Mouse (Mus musculus) forebrain, embryonic 14.5 days (tissue): ENCODE results near the gene Ugt1a6a. TPM values are rescaled to one million over a fixed set of nuclear protein-coding genes. Genes with fewer than 3 reads are reported as not detected.

Source experiments
- ATAC-seq: fragments of 200-750 bp; cut with Nextera tagmentation; 2 replicates; pipeline ENCODE4 v1.8.0; 2017; ENCODE audit warnings: mild to moderate bottlenecking, moderate library complexity
- DNase-seq: peaks from one replicate; pipeline ENCODE4 v3.0.0-alpha.2; 2015; ENCODE audit warnings: low spot score
- H3K27ac ChIP-seq: fragments of 300-500 bp; sonication (generic); 2 replicates; pipeline ENCODE4 v1.5.1; 2014; ENCODE audit warnings: low read depth, mild to moderate bottlenecking, control low read depth, low read length, moderate library complexity
- H3K27me3 ChIP-seq: fragments of 300-500 bp; sonication (generic); replicated peaks from 2 replicates; pipeline ENCODE4 v1.6.1; 2014; ENCODE audit warnings: low read length, control low read depth, mixed read lengths; ENCODE audit not compliant: control insufficient read depth, insufficient read depth
- H3K36me3 ChIP-seq: fragments of 300-500 bp; sonication (generic); 2 replicates; pipeline ENCODE4 v1.6.1; 2014; ENCODE audit warnings: low read length, control low read depth; ENCODE audit not compliant: control insufficient read depth, insufficient read depth
- H3K4me1 ChIP-seq: fragments of 300-500 bp; sonication (generic); 2 replicates; pipeline ENCODE4 v1.6.1; 2014; ENCODE audit warnings: antibody characterized with exemption, low read length, control low read depth; ENCODE audit not compliant: control insufficient read depth, insufficient read depth
- H3K4me2 ChIP-seq: fragments of 300-500 bp; sonication (generic); 2 replicates; pipeline ENCODE4 v1.6.1; 2014; ENCODE audit warnings: mild to moderate bottlenecking, control low read depth, low read length
- H3K4me3 ChIP-seq: fragments of 300-500 bp; sonication (generic); 2 replicates; pipeline ENCODE4 v1.5.1; 2014; ENCODE audit warnings: low read depth, low read length, control low read depth
- H3K9ac ChIP-seq: fragments of 300-500 bp; sonication (generic); 2 replicates; pipeline ENCODE4 v1.6.1; 2014; ENCODE audit warnings: mild to moderate bottlenecking, low read length, control low read depth, moderate library complexity
- H3K9me3 ChIP-seq: fragments of 300-500 bp; sonication (generic); replicated peaks from 2 replicates; pipeline ENCODE4 v1.6.1; 2016; ENCODE audit warnings: low read length, control low read depth, mixed read lengths; ENCODE audit not compliant: control insufficient read depth
- WGBS: fragments of 180-500 bp; shearing (Covaris S2); extraction: QIAGEN DNeasy Blood & Tissue Kit; methylation state at CpG from one replicate; pipeline ENCODE4 v1.1.7; 2014; 5-methylcytosine and 5-hydroxymethylcytosine counted together
- polyA plus RNA-seq: library from polyadenylated mRNA; unstranded; fragments of >200 nt; fragmentation: Nextera tagmentation; extraction: Ambion mirVana; gene quantifications from 2 replicates; pipeline ENCODE4 v1.2.1, GENCODE M21; 2014

Ugt1a6a gene
- polyA plus RNA-seq, 1 experiment from 2014 or later, result 2.3 TPM

DNA sequence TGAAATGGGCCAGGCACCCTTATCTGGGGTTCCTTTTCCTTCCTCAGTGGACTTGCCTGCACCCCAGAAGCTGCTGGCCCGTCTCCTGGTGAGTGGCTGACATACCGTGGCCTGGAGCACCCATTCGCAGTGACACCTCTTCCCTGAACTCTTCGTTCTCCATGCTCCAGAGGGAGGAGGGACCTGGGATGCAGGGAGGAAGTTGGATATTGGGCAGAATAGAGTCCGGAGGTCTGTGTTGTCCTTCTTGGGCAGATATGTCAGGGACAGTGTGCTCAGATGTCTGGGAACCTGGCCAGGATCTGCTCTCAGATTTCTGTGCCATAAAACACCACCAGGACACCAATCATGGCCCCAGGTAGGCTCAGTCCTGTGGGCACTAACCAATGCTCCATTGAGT is 105.5 kb downstream of the Ugt1a6a start:
- WGBS, result 75% methylated on average over 5 of the region's 5 CpGs

DNA sequence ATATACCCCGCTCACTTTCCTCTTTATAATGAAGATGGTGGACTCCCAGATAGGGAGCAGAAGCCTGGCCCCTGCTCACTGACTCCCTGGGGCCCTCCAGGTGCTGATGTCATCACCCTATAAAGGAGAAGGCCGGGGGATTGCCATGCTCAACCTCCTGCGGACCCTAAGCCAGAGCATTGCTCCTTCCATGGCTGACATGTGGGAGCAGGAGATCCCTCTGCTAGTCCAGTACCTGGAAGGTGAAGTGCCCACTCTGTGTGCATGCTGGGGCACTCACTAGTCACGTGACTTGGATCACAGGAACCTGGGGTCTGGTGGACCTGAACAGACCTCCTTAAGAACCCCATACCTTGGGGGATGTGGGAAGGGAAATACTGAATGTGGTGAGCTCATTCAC is 106.0 kb downstream of the Ugt1a6a start:
- peaks cover 92% of the 10 kb centered on the region for H3K9me3 ChIP-seq
- H3K9ac ChIP-seq, result no peak overlapping the region
- no peaks in the 10 kb centered on the region for H3K4me1 ChIP-seq
- H3K27ac ChIP-seq, result no peak overlapping the region
- 71% methylated on average over 4 of the region's 4 CpGs for WGBS
- DNase-seq (no peak), ATAC-seq (no peak)
- no peaks in the 10 kb centered on the region for H3K27me3 ChIP-seq
- no peak overlapping the region for H3K4me2 ChIP-seq
- no peaks in the 10 kb centered on the region for H3K36me3 ChIP-seq
- no peak overlapping the region for H3K4me3 ChIP-seq

More for the DNA sequence above, 105.5 kb downstream of the Ugt1a6a start:
- ATAC-seq (no peak), DNase-seq (no peak)
- Histone ChIP-seq H3K36me3 (no peaks in the 10 kb centered on the region), H3K4me2 (no peak overlapping the region), H3K27ac (no peak overlapping the region), H3K9ac (no peak overlapping the region), H3K4me1 (no peaks in the 10 kb centered on the region), H3K9me3 (peaks cover 92% of the 10 kb centered on the region), H3K4me3 (no peak overlapping the region), H3K27me3 (no peaks in the 10 kb centered on the region)

DNA sequence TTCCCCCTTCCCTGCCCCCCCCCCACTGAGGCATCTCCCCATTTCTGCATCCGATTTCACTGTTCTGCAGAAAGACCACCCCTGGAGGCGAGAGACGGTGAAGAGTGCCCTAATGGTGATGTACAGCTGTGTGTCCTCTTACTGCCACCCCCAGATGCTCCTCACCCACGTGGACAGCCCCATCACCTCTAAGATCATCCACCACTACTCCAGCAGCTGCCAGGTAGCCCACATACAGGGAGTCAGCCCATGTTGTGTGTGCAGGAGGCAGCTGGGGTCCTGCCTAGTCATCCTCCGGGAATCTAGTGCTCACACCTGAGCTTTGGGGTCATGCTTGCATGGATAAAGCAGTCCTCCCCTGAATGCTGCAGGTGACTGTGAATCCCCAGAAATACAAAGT is 109.3 kb downstream of the Ugt1a6a start:
- WGBS, result 64% methylated on average over 5 of the region's 5 CpGs
- ATAC-seq, result no peak

DNA sequence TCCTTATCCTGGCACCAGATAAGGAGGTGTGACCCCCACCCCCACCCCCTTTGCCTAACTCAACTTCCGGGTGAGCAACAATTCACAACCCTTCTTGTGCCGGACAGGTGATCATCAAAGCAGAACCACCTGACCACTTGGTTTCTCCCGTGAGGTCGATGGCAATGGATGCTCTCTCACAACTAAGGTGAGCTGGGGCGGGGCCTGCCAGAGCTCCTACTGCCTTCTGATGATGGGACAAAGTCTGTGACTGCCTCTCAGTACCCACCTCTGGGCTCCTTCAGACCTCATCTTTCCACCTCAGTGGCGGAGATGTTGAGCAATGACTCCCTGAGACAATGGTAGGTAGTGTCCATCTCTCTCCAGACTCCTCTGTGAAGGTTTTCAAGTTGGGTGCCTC is 111.3 kb downstream of the Ugt1a6a start:
- Histone ChIP-seq H3K4me1 (no peaks in the 10 kb centered on the region), H3K27ac (no peak overlapping the region), H3K9me3 (peaks cover 94% of the 10 kb centered on the region), H3K4me2 (no peak overlapping the region), H3K27me3 (no peaks in the 10 kb centered on the region), H3K4me3 (no peak overlapping the region), H3K36me3 (no peaks in the 10 kb centered on the region), H3K9ac (no peak overlapping the region)
- ATAC-seq (no peak), DNase-seq (no peak)
- WGBS, result 78% methylated on average over 6 of the region's 6 CpGs

More for the DNA sequence above, 109.3 kb downstream of the Ugt1a6a start:
- Histone ChIP-seq H3K27me3 (no peaks in the 10 kb centered on the region), H3K9me3 (peaks cover 94% of the 10 kb centered on the region), H3K36me3 (no peaks in the 10 kb centered on the region), H3K4me3 (no peak overlapping the region), H3K27ac (no peak overlapping the region), H3K4me2 (no peak overlapping the region), H3K9ac (no peak overlapping the region), H3K4me1 (no peaks in the 10 kb centered on the region)
- no peak for DNase-seq

DNA sequence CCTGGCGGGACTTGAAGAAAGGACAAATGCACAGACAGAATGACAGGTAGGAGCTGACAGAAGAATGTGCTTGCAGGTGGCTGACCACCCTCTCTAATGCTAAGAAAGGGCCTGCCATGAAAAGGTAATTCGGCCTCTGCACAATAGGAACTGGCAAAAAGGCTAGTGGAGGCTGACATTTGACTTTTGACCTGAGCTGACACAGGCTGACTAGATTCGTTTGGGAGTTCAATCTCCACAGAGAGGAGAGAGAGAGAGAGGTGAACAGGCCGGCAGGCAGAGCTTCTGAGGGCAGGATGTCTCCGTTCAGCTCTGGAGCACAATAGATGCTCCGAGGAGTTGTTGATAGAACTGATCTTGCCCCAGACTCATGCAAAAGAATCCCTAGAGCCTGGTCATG is 111.8 kb downstream of the Ugt1a6a start:
- ATAC-seq (no peak), DNase-seq (no peak)
- Histone ChIP-seq H3K4me2 (no peak overlapping the region), H3K27me3 (no peaks in the 10 kb centered on the region), H3K4me3 (no peak overlapping the region), H3K36me3 (no peaks in the 10 kb centered on the region), H3K9me3 (peaks cover 95% of the 10 kb centered on the region), H3K4me1 (no peaks in the 10 kb centered on the region), H3K9ac (no peak overlapping the region), H3K27ac (no peak overlapping the region)
- 46% methylated on average over 6 of the region's 6 CpGs for WGBS

DNA sequence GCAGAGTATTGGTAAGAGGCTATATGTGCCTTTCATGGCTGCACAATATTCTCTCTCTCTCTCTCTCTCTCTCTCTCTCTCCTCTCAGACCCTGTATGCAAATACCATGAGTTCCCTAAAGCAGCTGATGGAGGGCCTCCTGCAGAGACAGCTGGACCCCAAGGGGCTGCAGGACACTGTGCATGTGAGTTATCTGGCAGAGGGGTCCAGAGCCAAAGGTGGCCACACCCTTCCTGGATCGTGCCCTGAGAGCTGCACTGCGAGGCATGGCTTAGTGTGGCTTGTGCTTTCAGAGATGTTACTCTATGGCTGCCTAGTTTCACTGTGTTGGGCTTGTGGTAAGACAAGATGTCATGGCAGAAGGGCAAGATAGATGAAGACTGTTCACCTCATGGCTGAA is 113.1 kb downstream of the Ugt1a6a start:
- Histone ChIP-seq H3K27ac (no peak overlapping the region), H3K4me1 (no peaks in the 10 kb centered on the region), H3K4me3 (no peak overlapping the region), H3K9me3 (peaks cover 92% of the 10 kb centered on the region), H3K9ac (no peak overlapping the region), H3K36me3 (no peaks in the 10 kb centered on the region), H3K4me2 (no peak overlapping the region), H3K27me3 (no peaks in the 10 kb centered on the region)
- WGBS, result 49% methylated on average over 2 of the region's 2 CpGs
- ATAC-seq, result no peak
- no peak for DNase-seq

DNA sequence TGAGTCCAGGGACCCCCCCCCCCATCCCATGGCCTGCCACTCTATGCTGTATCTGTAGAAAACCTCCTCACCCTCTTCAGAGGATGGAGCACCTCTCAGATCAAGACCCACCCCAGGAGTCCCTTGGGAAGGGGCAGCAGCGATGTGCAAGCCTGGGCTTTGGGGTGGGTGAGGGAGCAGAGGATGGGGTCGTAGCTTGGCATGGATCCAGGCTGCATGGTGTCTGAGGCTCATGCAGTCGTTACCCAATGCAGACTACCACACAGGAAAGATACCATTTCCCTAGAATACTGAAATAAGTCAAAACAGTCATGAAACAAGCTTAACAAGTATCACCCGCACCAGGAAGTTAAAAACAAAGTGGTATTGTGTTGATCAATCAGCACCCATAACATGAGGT is 114.0 kb downstream of the Ugt1a6a start:
- Histone ChIP-seq H3K4me3 (no peak overlapping the region), H3K27me3 (no peaks in the 10 kb centered on the region), H3K9ac (no peak overlapping the region), H3K36me3 (no peaks in the 10 kb centered on the region), H3K4me2 (no peak overlapping the region), H3K9me3 (peaks cover 93% of the 10 kb centered on the region), H3K27ac (no peak overlapping the region), H3K4me1 (no peaks in the 10 kb centered on the region)
- DNase-seq (no peak), ATAC-seq (no peak)
- WGBS, result 68% methylated on average over 4 of the region's 4 CpGs

DNA sequence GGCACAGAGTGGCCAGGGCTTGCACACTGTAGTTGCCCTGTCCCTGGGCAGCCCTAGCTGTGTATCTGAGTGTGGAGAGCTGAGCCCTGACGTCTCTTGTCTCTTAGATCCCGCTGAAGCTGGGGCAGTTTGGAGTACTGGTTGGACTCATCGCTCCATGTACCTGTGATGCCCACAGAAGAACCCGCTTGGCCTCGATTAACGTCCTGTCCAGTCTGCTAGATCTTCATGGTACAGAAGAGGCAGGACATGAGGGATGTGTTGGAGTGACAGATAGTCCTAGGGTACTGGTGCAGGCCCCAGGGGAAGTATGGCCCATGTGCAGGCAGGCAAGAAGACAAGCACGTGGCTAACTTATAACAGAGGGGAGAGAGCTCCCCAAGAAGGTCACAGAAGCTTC is 115.0 kb downstream of the Ugt1a6a start:
- Histone ChIP-seq H3K9me3 (peaks cover 90% of the 10 kb centered on the region), H3K27ac (no peak overlapping the region), H3K4me3 (no peak overlapping the region), H3K36me3 (no peaks in the 10 kb centered on the region), H3K4me1 (no peaks in the 10 kb centered on the region), H3K4me2 (no peak overlapping the region), H3K27me3 (no peaks in the 10 kb centered on the region), H3K9ac (no peak overlapping the region)
- DNase-seq, result no peak
- no peak for ATAC-seq
- WGBS, result 80% methylated on average over 7 of the region's 7 CpGs

DNA sequence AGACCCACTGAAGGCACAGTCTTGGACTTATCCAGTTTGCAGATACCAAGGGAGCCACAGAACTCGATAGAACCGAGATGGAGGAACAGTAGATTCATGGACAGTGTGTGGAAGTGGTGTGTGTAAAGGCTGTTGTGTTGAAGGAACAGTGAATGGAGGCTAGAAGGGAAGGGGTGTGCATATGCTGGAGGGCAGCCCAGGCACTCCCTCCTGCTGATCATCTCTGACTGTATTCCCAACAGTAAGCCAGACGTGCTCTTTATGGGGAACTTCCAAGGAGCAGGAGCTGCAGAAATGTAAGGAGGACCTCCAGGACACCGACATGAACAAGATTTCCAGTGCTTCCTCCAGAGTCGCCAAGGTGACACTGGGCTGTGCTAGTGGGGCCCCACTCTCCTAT is 115.4 kb downstream of the Ugt1a6a start:
- H3K4me3 ChIP-seq, result no peak overlapping the region
- ATAC-seq, result no peak
- 83% methylated on average over 5 of the region's 5 CpGs for WGBS

More for the DNA sequence above, 115.4 kb downstream of the Ugt1a6a start:
- no peaks in the 10 kb centered on the region for H3K27me3 ChIP-seq
- H3K4me1 ChIP-seq, result no peaks in the 10 kb centered on the region
- no peak overlapping the region for H3K9ac ChIP-seq
- no peak for DNase-seq
- H3K36me3 ChIP-seq, result no peaks in the 10 kb centered on the region
- no peak overlapping the region for H3K27ac ChIP-seq
- H3K9me3 ChIP-seq, result peaks cover 90% of the 10 kb centered on the region
- no peak overlapping the region for H3K4me2 ChIP-seq
